ENCODE assay signal across 13 mouse cellular contexts in the genomic region with DNA sequence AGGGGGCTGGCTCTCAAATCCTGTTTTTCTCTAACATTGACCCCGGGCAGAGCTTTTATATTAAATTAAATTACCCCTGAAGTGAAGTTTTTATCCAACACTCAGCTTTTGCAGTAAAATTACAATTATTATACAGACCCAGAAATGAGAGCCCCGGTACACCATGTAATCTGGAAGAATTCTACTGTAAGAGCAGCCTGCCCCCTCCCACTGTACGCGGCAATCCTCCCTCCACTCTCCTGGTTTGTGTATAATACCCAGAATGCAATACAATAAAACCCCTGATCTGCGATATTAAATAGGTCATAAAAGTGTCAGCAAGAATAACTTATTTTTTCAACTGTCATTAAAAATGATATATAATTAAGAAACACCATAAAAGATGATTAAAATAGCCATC.
"Had no signal": no experiment of that assay in that cellular context is flagged by ENCODE, and none has a peak within 500 bp of the region (broad histone marks: within the 10 kb centered on the region; RNA-seq: fewer than 3 reads in every experiment).

No protein-coding gene starts in this region.

- H3K4me1 ChIP-seq: liver, embryonic 13.5 days had no signal

- H3K9ac ChIP-seq: liver, embryonic 13.5 days; midbrain, embryonic 15.5 days had no signal

- DNase-seq: kidney, adult 2 months; layer of hippocampus, adult 9-11 months; liver, embryonic 13.5 days; lung, adult 2 months; lung, postnatal 14 days; lung, postnatal 4 days; thymus, adult 18-20 months; thymus, postnatal 36 days had no signal

- H3K4me3 ChIP-seq: layer of hippocampus, adult 2 months; liver, embryonic 13.5 days; midbrain, embryonic 15.5 days; myocyte had no signal

- H3K27me3 ChIP-seq: liver, embryonic 13.5 days; midbrain, embryonic 15.5 days had no signal

- H3K36me3 ChIP-seq: liver, embryonic 13.5 days; midbrain, embryonic 15.5 days had no signal

- H3K4me2 ChIP-seq: liver, embryonic 13.5 days; midbrain, embryonic 11.5 days; midbrain, embryonic 15.5 days had no signal

- H3K27ac ChIP-seq: layer of hippocampus, adult 2 months; liver, embryonic 13.5 days; midbrain, embryonic 15.5 days had no signal

- ATAC-seq: intestine, postnatal 0 days; midbrain, embryonic 15.5 days had no signal

- H3K9me3 ChIP-seq: midbrain, embryonic 15.5 days had no signal
